Mouse (Mus musculus): ENCODE measurements at regions not wholly inside any gene's neighbourhood (a gene's known extent, or its start where the extent isn't known, plus 50 kb on each side); places are given as distances from the start of the nearest gene placed in this dataset.

- DNase-seq (ENCODE audit: extremely low read depth, insufficient read length, low spot score), result no peak
These were observed 571.8 kb downstream of the Car8 start for GRCm38 (mm10) chr4:7666935-7667594.

- DNase-seq (ENCODE audit: extremely low read depth, insufficient read length, low spot score), result no peak
These were observed 595.8 kb downstream of the Car8 start for GRCm38 (mm10) chr4:7642878-7643590.

GRCm38 (mm10) chr4:7597671-7598390 lies 641.0 kb downstream of the Car8 start:
- no peak for DNase-seq (ENCODE audit: extremely low read depth, insufficient read length, low spot score)

- no peak for DNase-seq (ENCODE audit: extremely low read depth, insufficient read length, low spot score)
These were observed 642.7 kb downstream of the Car8 start for GRCm38 (mm10) chr4:7596116-7596515.

DNA sequence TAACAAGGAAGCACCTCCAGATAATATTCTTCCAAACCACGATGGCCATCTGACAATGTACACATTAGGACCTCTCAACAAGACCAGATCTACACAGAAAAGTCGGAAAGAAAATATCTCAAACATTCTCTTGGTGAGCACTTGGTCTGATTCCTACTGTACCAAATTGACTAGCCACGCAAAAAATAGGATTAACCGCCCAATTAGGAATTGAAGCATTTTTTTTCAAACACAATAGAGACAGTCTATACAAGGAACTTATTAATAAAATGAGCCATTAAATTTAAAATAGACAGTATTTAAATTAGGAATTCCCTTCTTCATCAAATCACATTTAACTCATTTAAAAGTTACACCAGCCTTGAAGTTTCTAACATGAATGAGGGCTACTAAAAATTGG lies 655.0 kb downstream of the Car8 start:
- no peak for DNase-seq (ENCODE audit: extremely low read depth, insufficient read length, low spot score)

DNA sequence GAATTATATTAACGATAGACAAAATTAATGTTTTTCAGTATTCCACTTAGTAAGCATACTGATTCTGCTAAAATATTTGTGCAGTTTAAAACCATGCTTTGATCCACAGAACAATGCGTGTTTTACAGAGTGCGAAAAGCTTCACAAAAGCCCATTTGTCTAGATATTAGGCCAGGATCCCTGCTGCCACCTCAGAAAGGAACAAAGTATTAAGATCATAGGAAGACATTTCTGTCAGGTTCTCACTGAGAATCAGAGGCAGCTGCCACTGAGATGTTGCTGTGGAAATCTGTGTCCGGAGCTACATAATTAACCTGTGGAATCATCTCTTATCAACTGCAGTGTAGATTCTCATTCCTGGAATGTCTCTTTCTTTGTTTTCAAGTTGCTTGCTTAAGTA lies 656.9 kb downstream of the Car8 start:
- no peak for DNase-seq (ENCODE audit: extremely low read depth, insufficient read length, low spot score)

- DNase-seq (ENCODE audit: extremely low read depth, insufficient read length, low spot score), result no peak
These were observed 657.5 kb downstream of the Car8 start for GRCm38 (mm10) chr4:7581220-7581916.

GRCm38 (mm10) chr4:7580554-7581219 lies 658.2 kb downstream of the Car8 start:
- DNase-seq (ENCODE audit: extremely low read depth, insufficient read length, low spot score), result no peak

- DNase-seq (ENCODE audit: extremely low read depth, insufficient read length, low spot score), result no peak
These were observed 664.8 kb downstream of the Car8 start for GRCm38 (mm10) chr4:7574011-7574410.

DNA sequence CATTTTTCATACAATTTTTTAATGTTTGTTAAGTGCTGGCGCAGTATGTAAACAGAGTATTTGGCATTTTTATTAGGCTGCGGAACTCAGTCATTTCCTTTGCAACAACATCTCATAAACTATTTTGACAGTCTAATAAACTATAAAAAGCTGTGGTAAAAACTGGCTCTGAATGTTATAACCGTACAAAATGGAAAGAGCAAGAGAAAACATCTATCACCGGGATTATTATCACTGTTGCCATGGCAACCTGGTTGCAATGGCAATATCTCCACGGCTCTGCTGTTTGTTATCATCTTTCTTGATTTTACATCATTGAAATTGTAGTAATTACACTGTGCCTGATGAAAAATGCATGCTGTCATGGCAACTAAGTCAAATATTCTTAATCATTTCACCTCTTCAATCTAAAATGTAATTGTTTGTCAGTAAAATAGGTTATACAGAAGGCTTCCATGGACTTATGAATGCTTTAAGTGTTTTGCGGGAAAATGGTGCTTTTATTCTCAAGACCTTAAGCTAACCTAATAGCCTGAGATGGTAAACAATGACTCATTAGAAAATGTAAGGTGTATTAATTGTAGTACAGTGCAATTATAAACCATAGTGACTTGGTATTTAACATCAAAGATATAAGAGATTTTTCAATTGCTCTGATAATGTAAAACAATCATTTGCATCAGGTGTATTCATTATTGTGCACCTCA lies 671.0 kb downstream of the Car8 start:
- DNase-seq (ENCODE audit: extremely low read depth, insufficient read length, low spot score), result no peak

DNA sequence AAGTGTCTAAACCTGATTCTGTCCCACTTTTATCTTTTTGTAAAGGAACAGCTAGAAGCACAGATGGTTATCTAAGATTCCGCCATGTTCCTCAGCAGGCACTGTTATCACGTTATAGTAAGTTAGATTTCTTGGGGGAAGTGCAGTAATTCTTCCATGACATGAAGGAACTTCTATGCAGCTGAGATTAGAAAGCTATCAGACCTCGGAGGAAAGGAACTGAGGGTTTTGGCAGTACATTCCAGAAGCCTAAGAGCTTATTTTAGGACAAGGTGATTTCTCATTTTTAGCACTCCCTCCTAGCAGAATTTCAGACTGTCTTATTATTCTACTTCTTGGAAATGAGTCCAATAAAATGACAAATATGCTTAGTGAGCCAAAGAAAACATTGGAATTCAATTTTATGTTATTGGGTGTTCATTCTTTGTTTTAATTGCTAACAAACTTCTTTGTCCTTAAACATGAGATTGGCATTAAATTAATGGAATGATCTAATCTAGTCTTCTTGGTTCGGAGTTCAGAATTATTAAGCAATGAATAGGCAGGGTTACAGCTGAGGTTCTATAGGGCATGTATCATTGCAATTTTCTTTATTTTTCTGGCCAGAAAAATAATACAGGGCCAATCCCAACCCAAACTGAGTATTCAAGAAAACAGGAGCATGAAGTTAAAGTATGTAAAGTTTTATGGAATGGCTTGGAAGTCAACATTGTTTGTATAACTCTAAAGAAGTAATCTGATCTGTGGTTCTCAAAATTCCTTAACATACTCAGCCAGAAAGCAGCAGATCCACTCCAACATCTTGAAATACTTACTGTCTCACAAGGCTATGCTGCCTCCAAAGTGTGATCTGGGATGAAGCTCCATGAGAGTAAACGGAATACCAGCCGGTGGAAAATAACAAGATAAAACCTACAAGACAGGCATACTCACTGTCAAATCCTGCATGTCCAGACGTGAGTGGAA lies 678.7 kb downstream of the Car8 start:
- no peak for DNase-seq (ENCODE audit: extremely low read depth, insufficient read length, low spot score)

DNA sequence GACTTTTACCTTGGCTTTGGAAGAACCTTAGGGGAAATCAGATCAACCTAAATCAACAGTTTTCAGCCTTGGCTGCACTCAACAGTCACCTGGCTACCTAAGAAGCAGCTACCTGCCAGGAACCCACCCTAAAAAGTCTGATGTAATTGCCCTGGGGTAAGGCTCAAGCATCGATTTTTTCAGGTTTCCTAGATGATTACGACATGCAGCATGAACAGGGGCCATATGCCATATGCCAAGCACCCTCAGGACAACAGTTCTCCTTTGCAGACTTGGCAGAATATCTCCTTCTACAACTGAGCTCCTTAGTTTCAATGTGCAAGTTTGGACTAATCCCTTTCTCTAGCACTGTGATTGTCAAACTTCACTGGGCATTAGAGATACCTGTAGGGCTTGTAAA lies 680.1 kb downstream of the Car8 start:
- DNase-seq (ENCODE audit: extremely low read depth, insufficient read length, low spot score), result no peak

- no peak for DNase-seq (ENCODE audit: extremely low read depth, insufficient read length, low spot score)
These were observed 704.5 kb downstream of the Car8 start for GRCm38 (mm10) chr4:7534301-7534700.

DNA sequence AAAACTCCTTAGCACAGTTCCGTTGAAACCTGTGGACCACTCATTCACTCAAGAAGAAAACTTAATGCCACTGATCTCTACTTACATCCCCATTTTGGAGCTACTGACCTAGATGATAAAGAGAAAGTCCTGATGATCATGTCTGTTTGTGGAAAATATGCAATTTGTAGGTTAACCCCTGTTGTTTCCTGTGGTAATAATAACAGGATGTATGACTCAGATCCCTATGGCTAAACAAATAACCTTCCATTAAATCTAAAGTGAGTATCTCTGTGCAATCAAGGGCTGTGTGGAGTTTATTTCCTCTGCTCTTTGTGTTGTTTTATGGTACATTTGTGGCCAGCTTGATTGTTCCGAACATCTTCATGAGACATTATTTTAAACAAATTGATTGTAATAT lies 711.1 kb downstream of the Car8 start:
- DNase-seq (ENCODE audit: extremely low read depth, insufficient read length, low spot score), result no peak

- peak; percentile 73 for DNase-seq (ENCODE audit: extremely low read depth, insufficient read length, low spot score)
These were observed 725.8 kb downstream of the Car8 start for GRCm38 (mm10) chr4:7513081-7513480.

DNA sequence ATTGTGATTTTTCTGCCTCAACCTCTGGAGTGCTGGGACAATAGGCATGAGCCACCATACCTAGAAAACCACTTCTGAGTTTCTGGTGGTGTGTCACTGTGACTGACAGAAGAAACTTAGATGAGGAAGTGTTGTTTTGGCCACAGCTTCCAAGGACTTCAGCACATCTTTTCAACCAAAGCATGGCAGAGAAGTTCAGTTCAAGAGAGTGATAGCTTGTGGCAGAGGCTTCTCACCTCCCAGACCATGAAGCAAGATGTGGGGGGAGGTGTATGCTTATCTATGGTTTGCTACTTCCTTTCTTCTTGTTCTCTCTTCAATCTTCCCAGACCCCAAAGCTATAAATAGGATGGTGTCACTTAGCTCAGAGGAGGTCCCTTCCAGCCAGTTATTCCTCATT lies 753.3 kb downstream of the Car8 start:
- no peak for DNase-seq (ENCODE audit: extremely low read depth, insufficient read length, low spot score)

GRCm38 (mm10) chr4:7455130-7455529 lies 783.7 kb downstream of the Car8 start:
- DNase-seq (ENCODE audit: extremely low read depth, insufficient read length, low spot score), result no peak

DNA sequence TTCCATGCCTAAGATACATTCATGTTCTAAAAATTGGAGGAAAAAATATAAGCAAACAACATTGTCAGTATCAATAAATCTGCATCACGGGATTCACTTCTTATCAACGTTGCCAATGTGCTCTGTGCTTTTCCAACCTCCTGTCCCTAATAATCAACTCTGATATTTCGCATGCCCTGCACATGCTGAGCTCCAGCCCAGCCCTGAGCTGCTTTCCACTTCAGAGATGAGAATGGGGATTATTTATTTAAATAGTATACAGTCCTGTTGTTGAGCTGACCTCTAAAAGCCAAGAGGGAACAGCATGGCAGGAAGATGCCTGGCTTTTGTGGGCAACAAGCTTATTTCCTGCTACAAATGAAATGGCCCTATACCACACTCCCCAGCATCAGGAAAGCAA lies 786.2 kb downstream of the Car8 start:
- no peak for DNase-seq (ENCODE audit: extremely low read depth, insufficient read length, low spot score)

GRCm38 (mm10) chr4:7450991-7451390 lies 787.9 kb downstream of the Car8 start:
- no peak for DNase-seq (ENCODE audit: extremely low read depth, insufficient read length, low spot score)
